Mouse (Mus musculus) right cerebral cortex, postnatal 14 days (tissue): Measurements from ENCODE around the gene Cpsf3.

Source experiments
- DNase-seq: peaks from one replicate; pipeline ENCODE4 v3.0.0; 2022

Gene Cpsf3

GRCm38 (mm10) chr12:21284761-21285441 is at the start of gene Cpsf3:
TSS of gene Cpsf3 (plus strand) at chr12:21285391.
- DNase-seq = no peak

GRCm38 (mm10) chr12:21241965-21242364 is 43.2 kb upstream of the Cpsf3 start:
- no peak for DNase-seq

- DNase-seq = no peak
These were observed 40.7 kb upstream of the Cpsf3 start for GRCm38 (mm10) chr12:21244375-21244960.

GRCm38 (mm10) chr12:21247711-21248392 is 37.3 kb upstream of the Cpsf3 start:
- no peak for DNase-seq

- DNase-seq = no peak
These were observed 24.5 kb upstream of the Cpsf3 start for GRCm38 (mm10) chr12:21260494-21261256.

DNA sequence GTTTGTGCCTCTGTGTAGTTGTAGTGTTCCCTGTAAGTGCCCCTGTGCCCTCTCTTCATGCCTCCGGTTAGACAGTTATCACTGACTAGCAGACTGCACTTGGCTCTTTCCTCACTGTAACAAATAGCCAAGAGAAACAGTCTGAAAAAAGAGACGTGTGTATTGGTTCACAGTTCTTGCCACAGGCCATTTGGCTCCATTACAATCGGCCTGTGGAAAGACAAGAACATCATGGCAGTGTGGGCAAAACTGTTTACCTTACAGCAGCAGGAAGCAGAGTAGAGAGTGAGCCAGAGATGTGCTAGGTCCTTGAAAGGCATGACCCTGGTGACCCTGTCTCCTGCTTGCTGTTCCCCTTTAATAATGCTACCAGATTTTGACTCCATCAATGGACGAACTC is 23.7 kb upstream of the Cpsf3 start:
- no peak for DNase-seq

DNA sequence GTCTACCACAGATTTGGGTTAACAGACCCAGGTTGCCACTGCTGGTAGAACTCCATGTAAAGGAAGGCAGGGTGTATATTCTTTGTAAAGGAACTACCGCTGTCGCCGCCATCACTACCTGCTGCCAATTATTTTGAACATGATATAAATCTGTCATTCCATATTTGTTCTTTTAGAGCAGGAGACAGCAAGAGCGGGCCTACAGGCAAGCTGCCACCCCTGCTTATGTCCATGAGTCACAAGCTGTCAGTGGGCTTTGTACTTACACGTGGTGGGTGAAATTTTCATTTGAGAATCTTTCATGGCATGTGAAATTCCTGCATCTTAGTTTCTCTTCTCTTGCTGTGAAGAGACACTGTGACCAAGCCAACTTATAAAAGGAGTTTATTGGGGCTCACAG is 21.9 kb upstream of the Cpsf3 start:
- DNase-seq = no peak

- no peak for DNase-seq
These were observed 20.9 kb upstream of the Cpsf3 start for GRCm38 (mm10) chr12:21264241-21264640.

DNA sequence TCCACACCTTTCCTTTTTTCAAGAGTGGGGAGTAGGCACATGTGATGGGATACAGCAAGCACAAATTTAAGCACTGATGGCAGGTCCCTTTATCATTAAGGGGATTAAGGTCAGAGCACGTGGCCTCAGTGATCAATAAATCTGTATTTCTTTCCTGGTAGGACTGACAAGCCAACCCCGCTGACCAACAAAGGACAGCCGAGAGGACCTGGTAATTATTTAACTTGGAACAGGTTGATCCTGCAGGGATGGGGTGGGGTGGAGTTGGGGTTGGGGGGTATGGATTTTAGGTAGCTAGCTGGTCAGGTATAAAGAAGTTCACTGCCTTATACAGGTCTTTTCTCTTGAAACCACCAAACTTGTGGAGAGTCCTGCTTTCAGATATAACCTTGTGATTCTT is 20.2 kb upstream of the Cpsf3 start:
- no peak for DNase-seq

DNA sequence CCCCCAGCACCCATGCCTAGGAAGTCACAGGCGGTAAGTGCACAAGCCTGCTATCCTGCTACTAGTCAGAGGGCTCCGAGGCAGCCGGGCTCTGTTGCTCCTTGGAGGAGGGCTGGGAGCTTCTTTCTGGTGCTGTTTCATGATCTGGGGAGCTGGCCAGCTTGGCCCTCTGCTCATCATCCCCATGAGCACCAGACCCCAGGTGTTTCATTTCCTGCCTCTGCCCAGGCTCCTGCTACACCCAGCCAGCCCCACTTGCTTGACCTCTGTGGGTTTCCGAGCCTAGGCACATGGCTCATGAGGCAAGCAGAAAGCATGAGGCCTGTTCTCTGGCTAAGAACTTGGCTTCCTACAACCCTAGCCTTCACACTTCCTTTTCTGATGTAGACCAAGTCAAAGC is 19.7 kb upstream of the Cpsf3 start:
- no peak for DNase-seq

DNA sequence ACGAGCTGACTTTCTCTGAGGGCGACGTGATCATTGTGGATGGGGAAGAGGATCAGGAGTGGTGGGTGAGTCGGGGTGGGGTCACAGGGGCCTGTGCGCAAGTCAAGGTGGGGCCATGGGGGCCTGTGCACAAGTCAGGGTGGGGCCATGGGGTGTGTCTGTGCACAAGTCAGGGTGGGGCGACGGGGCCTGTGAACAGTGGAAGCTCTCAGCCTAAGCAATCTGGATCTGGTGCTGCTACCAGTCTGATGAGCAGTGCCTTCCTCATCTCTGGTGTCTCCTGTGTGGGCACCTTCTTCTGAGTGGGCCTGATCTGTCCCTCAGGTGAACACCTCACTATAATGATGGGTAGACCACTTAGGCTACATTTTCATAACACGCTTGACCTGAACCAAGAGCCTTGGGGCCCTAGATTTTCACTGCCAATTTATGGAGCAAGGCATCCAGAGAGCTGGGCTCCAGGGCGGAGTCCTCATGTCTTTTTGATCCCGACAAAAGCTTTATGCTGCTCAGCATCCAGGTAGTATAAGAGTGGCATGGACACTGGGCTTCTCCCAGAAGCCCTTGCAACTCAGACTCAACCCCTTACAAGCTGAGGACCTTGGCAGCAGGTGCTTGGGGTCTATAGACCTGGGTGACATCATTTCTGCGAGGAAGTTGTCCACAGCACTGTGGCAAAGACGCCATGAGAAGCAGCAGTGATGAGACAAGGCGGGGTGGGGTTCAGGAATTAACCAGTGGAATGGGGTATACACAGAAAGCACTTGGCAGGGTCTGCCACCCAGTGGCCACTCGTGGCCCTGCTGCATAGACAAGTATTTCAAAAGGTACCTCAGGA is 19.0 kb upstream of the Cpsf3 start:
- DNase-seq = peak; percentile 74

DNA sequence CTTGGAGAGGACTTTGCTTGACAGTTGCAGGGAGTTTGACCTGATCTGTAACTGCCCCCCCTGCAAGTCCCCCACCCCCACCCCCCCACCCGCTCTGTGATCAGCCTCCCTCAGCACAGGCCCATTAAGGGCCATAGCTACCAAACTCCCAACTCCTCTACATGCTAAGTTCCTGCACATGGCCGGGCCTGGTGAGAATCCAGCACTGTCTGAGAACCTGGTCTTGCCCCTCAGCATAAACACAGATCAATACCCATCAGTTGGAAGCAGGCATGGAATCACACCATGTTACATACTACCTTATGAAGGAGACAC is 18.4 kb upstream of the Cpsf3 start:
- no peak for DNase-seq

GRCm38 (mm10) chr12:21268083-21268616 is 17.0 kb upstream of the Cpsf3 start:
- DNase-seq = no peak

GRCm38 (mm10) chr12:21274446-21274845 is 10.7 kb upstream of the Cpsf3 start:
- DNase-seq = no peak

DNA sequence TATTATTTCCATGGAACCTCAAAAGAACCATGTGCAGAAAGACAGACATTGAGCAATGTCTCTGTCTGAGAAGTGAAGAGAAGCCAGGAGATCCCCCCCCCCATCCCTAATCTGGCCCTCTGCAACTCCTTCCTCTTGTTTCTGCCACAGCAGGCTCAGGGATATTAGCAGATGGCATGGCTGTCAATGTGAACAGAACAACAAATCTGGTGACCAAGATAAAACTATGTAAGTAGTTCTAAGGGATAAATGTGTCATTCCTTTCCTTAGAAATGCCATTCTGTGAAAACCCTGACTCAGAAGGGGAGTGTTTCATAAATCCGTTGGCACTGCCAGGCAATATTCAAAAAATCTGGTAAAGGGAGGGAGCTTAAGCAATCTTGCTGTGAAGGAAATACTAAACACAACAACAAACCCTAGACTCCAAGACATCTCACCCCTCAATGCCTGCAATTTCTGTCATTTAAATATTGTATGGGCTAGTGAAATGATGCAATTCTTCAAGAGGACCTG is 7.8 kb upstream of the Cpsf3 start:
- DNase-seq = no peak

DNA sequence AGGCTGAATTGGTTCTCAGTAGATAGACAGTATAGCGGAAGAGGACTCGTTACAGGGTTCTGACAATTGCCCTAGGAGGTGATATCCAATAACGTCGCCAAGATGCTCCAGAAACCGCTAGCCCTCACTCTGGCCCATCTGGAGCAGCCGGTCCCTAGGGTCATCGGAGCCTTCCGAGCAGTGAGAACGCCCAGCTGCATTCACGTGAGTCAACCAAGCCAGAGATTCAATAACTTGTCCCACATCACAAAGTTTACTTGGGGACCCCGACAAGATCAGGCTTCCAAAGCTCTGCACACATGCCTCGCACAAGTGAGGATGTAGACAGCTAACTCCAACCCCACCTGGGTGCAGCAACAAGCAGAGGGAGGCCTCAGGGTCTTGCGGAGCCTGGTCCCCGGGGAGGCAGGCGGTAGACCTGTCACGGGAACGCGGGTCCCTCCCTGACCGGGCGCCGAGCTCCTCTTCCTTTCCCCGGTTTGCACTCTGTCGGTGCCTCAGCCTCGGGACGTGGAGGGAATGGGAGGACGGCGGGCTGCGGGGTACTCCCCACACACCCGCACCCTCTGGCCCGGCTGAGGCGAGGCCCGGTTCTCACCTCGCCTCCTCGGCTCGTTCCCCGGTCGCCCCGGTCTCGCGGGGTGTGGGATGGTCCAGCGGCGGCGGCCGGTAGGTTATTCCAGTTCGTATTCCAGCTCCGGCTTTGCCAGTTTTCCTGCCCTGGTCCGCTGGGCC is 484 bp downstream of the Cpsf3 start:
- no peak for DNase-seq

DNA sequence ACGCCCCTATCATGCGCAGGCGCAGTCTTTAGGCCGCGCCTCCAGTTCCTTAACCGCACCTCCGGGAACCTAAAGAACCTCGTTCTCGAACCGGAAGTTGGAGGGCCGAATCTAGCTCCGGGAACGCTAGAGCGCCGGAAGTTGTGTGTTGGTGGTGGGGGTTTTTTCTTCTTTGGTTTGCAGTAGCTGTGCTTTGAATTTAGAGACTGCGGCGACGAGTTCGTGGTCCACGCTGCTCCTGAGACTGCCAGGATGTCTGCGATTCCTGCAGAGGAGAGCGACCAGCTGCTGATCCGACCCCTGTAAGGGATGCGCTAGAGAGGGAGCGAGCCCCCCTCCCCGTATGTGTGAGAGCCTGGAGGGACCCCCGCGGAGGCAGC is 1.0 kb downstream of the Cpsf3 start, which contains the start of gene Itgb1bp1:
Gene Itgb1bp1, minus strand, starts transcription at position 42 of the 380 bp plus-strand sequence.
- DNase-seq = peak; percentile 99

- no peak for DNase-seq
These were observed 1.8 kb downstream of the Cpsf3 start for GRCm38 (mm10) chr12:21286712-21287650.

DNA sequence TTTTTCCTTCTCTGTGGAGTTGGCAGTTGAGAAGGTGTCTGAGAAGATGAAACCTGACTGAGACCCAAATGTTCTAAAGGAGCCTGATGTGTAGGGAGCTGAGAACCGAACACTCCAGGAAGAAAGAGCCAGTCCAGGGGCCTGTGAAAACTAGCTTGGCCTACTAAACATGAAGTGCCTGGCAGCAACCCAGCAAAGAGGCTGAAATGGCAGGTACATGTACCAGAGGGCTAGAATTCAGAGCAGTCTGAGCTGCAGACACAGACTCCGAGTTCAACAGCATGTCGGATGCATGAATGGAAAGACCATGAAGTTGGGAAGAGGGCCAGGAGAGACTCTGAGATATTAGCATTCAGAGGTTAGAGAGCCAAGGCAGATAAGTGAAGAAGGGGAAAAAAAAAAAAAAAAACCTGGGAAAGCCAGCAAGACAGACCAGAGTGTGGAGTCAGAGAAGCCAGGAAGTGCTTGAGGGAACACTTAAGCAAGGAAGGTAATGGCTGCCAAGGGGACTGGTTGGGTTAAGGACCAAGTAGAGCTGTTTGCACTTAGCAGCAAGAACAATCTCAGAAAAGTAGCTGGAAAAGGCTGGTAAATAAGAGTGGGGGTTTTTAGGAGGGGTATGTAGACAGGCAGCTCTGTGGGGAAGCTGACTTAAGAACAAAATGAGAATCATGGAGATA is 3.7 kb downstream of the Cpsf3 start:
- DNase-seq = no peak

DNA sequence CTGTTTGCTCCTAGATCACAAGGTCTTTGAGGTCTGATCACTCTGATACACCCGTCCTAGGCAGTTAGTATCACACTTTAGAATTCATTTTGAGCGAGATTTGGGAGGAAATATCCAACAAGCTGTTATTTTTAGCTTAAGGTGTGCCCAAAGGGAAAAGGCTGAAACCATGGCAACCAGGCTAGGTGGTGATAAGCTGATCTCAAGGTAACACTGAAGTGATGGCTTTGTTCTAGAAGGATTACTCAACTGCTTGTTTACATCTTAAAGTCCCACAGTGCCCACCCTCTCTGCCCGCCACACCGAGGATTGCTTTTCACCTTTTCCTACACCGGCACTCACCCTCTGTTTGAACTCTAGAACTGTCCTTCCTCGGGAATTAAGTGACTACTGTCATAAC is 4.5 kb downstream of the Cpsf3 start:
- DNase-seq = no peak
